Mouse (Mus musculus) limb, embryonic 13.5 days (tissue): ENCODE results near the gene Ppm1b. TPM values are rescaled to one million over a fixed set of nuclear protein-coding genes. Genes with fewer than 3 reads are reported as not detected.
A peak's percentile ranks its signal among the peaks of the same experiment; 100 is the strongest.

Source experiments
- ATAC-seq: fragments of 200-750 bp; cut with Nextera tagmentation; 2 replicates; pipeline ENCODE4 v1.8.0; 2017; ENCODE audit warnings: low read depth, moderate number of reproducible peaks, moderate TSS enrichment; ENCODE audit not compliant: low FRiP score
- H3K27ac ChIP-seq: fragments of 300-500 bp; sonication (generic); 2 replicates; pipeline ENCODE4 v1.5.1; 2015; ENCODE audit warnings: inconsistent platforms, mild to moderate bottlenecking, moderate library complexity
- H3K27me3 ChIP-seq: fragments of 300-500 bp; sonication (generic); 2 replicates; pipeline ENCODE4 v1.6.1; 2015; ENCODE audit warnings: mild to moderate bottlenecking, inconsistent platforms
- H3K36me3 ChIP-seq: fragments of 300-500 bp; sonication (generic); 2 replicates; pipeline ENCODE4 v1.6.1; 2015; ENCODE audit warnings: inconsistent platforms, mild to moderate bottlenecking, moderate library complexity
- H3K4me1 ChIP-seq: fragments of 300-500 bp; sonication (generic); 2 replicates; pipeline ENCODE4 v1.6.1; 2015; ENCODE audit warnings: inconsistent platforms
- H3K4me2 ChIP-seq: fragments of 300-500 bp; sonication (generic); replicated peaks from 2 replicates; pipeline ENCODE4 v1.6.1; 2015; ENCODE audit warnings: inconsistent platforms, mild to moderate bottlenecking, moderate library complexity
- H3K4me3 ChIP-seq: fragments of 300-500 bp; sonication (generic); 2 replicates; pipeline ENCODE4 v1.5.1; 2015; ENCODE audit warnings: moderate library complexity, mild to moderate bottlenecking, inconsistent platforms
- H3K9ac ChIP-seq: fragments of 300-500 bp; sonication (generic); 2 replicates; pipeline ENCODE4 v1.6.1; 2015; ENCODE audit warnings: mild to moderate bottlenecking, inconsistent platforms
- H3K9me3 ChIP-seq: fragments of 300-500 bp; sonication (generic); 2 replicates; pipeline ENCODE4 v1.6.1; 2016; ENCODE audit warnings: inconsistent platforms
- WGBS: fragments of 180-500 bp; shearing (Covaris S2); methylation state at CpG from one replicate; pipeline ENCODE4 v1.1.7; 2015; 5-methylcytosine and 5-hydroxymethylcytosine counted together
- polyA plus RNA-seq: library from polyadenylated mRNA; unstranded; fragments of >200 nt; fragmentation: Nextera tagmentation; extraction: Ambion mirVana; gene quantifications from 2 replicates; pipeline ENCODE4 v1.2.1, GENCODE M21; 2015

Gene Ppm1b
- polyA plus RNA-seq, 1 experiment from 2014 or later = 69.2 TPM

DNA sequence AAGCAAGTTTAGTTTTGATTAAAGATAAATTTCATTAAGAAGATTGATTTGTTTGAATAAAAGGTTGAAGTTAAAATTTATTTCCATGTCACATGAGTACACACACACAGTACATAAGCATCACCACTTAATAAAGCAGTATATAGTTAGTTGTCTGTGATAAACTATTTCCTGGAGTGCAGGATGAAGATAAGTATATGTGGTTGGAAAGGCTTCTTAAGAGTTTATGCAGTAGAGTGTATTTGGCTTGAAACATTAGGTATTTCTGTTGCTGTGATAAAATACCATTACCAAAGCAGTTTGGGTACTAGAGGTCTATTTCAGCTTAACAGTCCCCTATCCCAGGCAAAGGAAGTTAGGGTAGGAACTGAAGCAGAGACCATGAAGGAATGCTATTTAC is 32.0 kb downstream of the Ppm1b start:
- Histone ChIP-seq H3K9ac (no peak overlapping the region), H3K36me3 (0 out of 2 replicates have a peak, but pooled peaks cover 4% of the 10 kb centered on the region), H3K27ac (no peak overlapping the region), H3K27me3 (no peaks in the 10 kb centered on the region), H3K4me3 (no peak overlapping the region), H3K9me3 (no peaks in the 10 kb centered on the region), H3K4me1 (peaks cover 21% of the 10 kb centered on the region), H3K4me2 (no peak overlapping the region)
- ATAC-seq = no peak

DNA sequence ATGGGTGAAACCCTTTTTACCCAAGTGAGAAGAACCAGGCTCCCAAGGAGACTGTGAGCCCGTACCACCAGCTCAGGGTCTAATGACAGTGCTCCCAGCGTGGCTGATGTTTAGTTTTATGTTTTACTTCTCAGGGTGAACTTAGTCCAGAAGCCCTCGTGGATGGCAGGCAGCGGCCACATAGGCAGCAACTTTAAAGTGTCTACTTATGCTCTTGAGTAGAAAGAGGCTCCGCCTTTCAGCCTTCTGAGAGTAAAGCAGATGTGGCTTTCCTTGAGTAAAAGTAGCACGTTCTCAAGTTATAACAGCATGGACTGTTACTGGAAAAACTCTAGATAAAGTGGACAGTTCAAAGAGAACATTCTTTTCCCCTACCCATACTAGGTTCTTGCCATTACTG is 39.3 kb downstream of the Ppm1b start:
- 71% methylated on average over 6 of the region's 6 CpGs for WGBS
- no peak for ATAC-seq
- H3K27ac ChIP-seq = no peak overlapping the region
- no peaks in the 10 kb centered on the region for H3K27me3 ChIP-seq
- no peaks in the 10 kb centered on the region for H3K9me3 ChIP-seq
- H3K9ac ChIP-seq = no peak overlapping the region
- H3K4me1 ChIP-seq = peaks cover 7% of the 10 kb centered on the region; the same call in 1 of the 2 replicates
- H3K4me3 ChIP-seq = no peak overlapping the region
- H3K4me2 ChIP-seq = no peak overlapping the region
- H3K36me3 ChIP-seq = peaks cover 22% of the 10 kb centered on the region; the same call in 1 of the 2 replicates

DNA sequence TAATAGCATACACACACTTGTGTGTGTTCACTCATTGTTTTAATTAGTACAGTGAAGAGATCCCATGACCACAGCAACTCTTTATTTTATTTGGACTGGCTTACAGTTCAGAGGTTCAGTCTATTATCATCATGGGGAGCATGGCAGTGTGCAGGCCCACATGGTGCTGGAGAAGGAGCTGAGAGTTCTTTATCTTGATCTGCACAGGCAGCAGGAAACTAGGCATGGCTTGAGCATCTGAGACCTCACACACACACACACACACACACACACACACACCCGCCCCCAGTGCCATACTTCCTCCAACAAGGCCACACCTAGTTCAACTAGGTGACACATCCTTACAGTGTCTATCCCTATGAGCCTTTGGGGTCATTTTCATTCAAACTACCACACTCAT is 41.1 kb downstream of the Ppm1b start:
- Histone ChIP-seq H3K9me3 (no peaks in the 10 kb centered on the region), H3K27me3 (no peaks in the 10 kb centered on the region), H3K36me3 (peaks cover 22% of the 10 kb centered on the region; the same call in 1 of the 2 replicates), H3K9ac (no peak overlapping the region), H3K4me2 (no peak overlapping the region), H3K27ac (no peak overlapping the region), H3K4me1 (peaks cover 7% of the 10 kb centered on the region; the same call in 1 of the 2 replicates), H3K4me3 (no peak overlapping the region)
- ATAC-seq = no peak
- WGBS = 70% methylated on average over 1 of the region's 1 CpGs

DNA sequence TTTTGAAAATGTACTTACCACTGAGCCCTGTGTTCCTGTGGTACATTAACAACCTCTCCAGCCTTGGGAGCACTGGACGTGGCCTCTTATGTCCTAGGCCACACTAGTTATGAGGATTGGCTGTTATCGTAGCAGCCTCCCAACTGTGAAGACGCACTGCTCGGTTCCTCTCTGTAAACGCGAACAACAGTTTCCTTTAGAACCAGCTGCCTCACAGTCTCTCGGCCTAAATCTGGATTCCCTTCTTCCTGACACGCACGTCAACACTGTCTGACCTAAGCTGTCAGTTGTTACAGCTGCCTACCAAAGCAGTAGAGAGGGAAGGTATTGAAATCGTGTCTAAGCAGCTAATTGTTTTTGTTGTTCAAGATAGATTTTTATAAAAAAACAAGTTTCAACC is 43.1 kb downstream of the Ppm1b start:
- H3K9me3 ChIP-seq = no peaks in the 10 kb centered on the region
- no peaks in the 10 kb centered on the region for H3K27me3 ChIP-seq
- H3K4me2 ChIP-seq = no peak overlapping the region
- WGBS = 91% methylated on average over 10 of the region's 10 CpGs
- no peak overlapping the region for H3K9ac ChIP-seq
- H3K4me1 ChIP-seq = peaks cover 7% of the 10 kb centered on the region; the same call in 1 of the 2 replicates
- peaks cover 31% of the 10 kb centered on the region for H3K36me3 ChIP-seq
- no peak overlapping the region for H3K27ac ChIP-seq
- no peak overlapping the region for H3K4me3 ChIP-seq
- no peak for ATAC-seq

DNA sequence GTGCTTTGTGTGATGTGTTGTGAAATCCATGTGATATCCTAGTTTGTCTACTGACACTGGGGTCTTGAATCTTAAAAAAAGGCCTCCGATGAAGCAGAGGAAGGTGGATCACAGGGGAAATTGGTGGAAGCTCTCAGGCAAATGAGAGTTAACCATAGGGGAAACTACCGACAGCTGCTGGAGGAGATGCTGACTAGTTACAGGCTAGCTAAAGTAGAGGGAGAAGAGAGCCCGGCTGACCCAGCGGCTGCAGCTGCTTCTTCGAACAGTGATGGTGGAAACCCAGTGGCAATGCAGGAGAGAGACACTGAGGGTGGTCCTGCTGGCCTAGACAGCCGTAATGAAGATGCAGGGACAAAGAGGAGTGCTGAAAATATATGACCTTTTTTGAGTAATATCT is 56.9 kb downstream of the Ppm1b start:
- no peak overlapping the region for H3K4me2 ChIP-seq
- H3K27me3 ChIP-seq = no peaks in the 10 kb centered on the region
- 81% methylated on average over 6 of the region's 6 CpGs for WGBS
- peaks cover 21% of the 10 kb centered on the region for H3K36me3 ChIP-seq
- H3K9ac ChIP-seq = no peak overlapping the region
- ATAC-seq = no peak
- H3K4me1 ChIP-seq = no peaks in the 10 kb centered on the region
- H3K27ac ChIP-seq = no peak overlapping the region
- H3K9me3 ChIP-seq = no peaks in the 10 kb centered on the region
- H3K4me3 ChIP-seq = no peak overlapping the region

DNA sequence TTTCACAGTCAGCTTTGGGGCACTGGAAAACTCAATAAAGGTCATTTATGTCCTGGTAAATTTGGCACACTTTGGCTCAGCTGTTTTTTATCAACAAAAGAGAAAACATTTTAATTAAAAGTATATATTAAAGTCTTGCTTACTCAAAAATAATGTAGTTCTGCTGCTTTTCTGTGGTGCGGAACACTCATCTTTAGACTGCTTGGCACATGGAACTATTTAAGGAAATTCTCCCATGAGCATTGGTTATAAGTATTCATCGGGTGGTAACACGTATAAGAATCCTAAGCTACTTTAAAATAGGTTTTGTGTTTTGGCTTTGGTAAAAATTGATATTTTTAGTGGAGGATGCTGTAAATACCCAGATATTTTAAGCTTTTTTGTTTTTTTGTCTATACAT is 58.1 kb downstream of the Ppm1b start:
- no peaks in the 10 kb centered on the region for H3K4me1 ChIP-seq
- H3K4me2 ChIP-seq = no peak overlapping the region
- no peak overlapping the region for H3K9ac ChIP-seq
- peaks cover 20% of the 10 kb centered on the region for H3K36me3 ChIP-seq
- no peak overlapping the region for H3K27ac ChIP-seq
- no peaks in the 10 kb centered on the region for H3K27me3 ChIP-seq
- ATAC-seq = no peak
- no peak overlapping the region for H3K4me3 ChIP-seq
- WGBS = 72% methylated on average over 3 of the region's 3 CpGs
- H3K9me3 ChIP-seq = no peaks in the 10 kb centered on the region

DNA sequence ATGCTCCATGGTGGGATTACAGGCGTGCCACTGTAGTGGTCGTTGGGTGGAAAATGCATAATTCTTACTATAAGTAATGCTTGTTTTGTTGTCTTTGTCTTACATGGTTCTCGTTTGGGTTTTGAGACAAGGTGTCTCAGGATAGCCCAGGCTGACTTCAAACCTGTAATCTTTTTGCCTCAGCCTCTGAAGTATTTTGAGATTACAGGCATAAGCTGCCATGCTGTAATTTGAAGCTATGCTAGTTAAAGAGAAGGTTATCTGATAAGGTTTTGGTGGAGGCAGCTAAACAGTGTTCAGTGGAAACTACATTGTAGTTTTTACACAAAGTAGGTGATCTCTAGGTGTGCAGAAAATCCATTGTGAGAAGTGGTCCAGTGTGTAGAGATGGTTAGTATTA is 61.8 kb downstream of the Ppm1b start:
- ATAC-seq = no peak
- 87% methylated on average over 3 of the region's 3 CpGs for WGBS
- Histone ChIP-seq H3K4me1 (no peaks in the 10 kb centered on the region), H3K4me2 (no peak overlapping the region), H3K9ac (no peak overlapping the region), H3K27me3 (no peaks in the 10 kb centered on the region), H3K36me3 (no peaks in the 10 kb centered on the region), H3K27ac (no peak overlapping the region), H3K4me3 (no peak overlapping the region), H3K9me3 (no peaks in the 10 kb centered on the region)

DNA sequence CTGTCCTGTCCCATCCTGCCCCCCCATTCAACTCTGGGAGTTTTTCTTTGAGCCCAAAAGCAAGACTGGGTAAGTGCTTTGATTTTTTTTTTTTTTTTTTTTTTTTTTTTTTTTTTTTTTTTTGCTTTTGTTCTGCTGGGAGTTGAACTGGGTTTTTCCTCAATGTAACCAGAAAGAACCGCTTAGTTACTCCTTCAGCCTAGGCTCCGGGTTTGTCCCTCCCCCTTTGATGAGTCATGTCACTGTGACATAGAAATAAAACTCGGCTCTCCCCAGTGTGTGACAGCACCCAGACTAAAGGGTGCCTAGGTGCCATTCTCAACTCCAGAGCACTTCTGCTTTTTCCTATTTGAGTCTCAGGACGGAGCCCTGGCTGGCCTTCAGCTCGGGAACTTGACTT is 62.3 kb downstream of the Ppm1b start:
- Histone ChIP-seq H3K27ac (no peak overlapping the region), H3K9me3 (no peaks in the 10 kb centered on the region), H3K36me3 (no peaks in the 10 kb centered on the region), H3K27me3 (no peaks in the 10 kb centered on the region), H3K4me2 (no peak overlapping the region), H3K4me1 (no peaks in the 10 kb centered on the region), H3K4me3 (no peak overlapping the region), H3K9ac (no peak overlapping the region)
- 81% methylated on average over 5 of the region's 5 CpGs for WGBS
- ATAC-seq = no peak

DNA sequence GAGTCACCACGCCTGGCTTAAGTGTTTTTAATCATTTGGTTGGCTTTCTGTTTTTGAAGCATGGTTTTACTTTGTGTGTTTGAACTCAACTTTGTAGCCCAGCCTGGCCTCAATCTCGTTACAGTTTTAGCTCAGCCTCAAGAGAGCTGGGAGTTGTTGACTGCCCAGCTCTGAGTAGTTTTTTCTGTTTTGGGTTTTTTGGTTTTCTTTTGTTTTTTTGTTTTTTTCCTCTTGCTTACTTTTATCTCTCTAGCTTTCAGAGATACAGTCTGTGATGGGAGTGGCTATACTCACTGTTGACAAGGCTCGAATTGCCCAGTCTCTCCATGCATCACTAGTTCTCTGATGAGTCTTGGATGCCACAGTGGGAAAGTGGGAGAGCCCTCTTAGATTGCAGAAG is 63.8 kb downstream of the Ppm1b start:
- H3K4me2 ChIP-seq = no peak overlapping the region
- H3K4me3 ChIP-seq = no peak overlapping the region
- H3K36me3 ChIP-seq = no peaks in the 10 kb centered on the region
- H3K27ac ChIP-seq = no peak overlapping the region
- H3K9ac ChIP-seq = no peak overlapping the region
- 85% methylated on average over 3 of the region's 3 CpGs for WGBS
- no peaks in the 10 kb centered on the region for H3K4me1 ChIP-seq
- no peaks in the 10 kb centered on the region for H3K9me3 ChIP-seq
- no peaks in the 10 kb centered on the region for H3K27me3 ChIP-seq
- no peak for ATAC-seq

DNA sequence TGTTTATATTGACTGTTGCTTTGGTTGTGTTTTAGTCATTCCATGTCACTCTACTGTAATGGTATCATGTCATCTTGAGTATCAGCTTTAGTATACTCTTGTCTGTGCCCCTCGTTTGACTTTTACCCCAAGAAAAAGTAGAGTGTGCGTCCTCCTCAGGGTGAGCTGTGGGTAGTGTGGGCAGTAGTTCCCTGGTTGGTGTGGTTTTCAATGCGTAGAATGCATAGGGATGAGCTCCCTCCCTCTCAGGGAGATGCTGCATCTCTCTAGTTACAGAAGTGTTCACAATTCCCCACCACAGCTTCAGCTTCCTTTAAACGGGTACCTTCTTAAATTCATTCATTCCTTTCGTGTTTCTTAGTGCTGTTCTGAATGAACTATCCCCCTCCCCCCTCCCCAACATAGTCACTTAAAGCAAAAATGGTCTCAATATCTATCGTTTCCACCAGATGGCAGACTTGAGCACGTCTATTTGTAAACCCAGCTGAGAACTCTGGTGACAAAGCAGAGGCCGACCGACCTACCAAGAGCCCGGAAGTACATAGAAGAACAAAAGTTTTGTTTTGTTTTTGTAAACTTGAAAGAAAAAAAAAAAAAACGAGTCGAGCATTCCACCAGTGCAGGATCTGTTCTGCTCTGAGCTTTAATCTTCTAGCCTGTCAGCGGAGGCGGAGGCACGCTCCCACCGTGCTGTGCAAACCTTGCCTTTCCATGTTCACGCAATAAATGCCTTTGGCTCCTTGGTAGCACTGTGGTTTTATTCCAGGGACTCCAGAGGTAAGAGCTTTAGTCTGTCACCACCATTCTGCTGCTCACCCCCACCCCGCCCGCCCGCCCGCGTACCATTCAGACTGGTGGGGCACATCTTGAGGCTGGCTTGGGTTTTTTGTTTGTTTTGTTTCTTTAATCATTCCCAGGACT is 67.0 kb downstream of the Ppm1b start:
- H3K27ac ChIP-seq = no peak overlapping the region
- no peaks in the 10 kb centered on the region for H3K36me3 ChIP-seq
- peak; percentile 57; the same call in 1 of the 2 replicates for ATAC-seq
- no peaks in the 10 kb centered on the region for H3K9me3 ChIP-seq
- H3K9ac ChIP-seq = no peak overlapping the region
- no peak overlapping the region for H3K4me3 ChIP-seq
- H3K27me3 ChIP-seq = no peaks in the 10 kb centered on the region
- no peak overlapping the region for H3K4me2 ChIP-seq
- WGBS = 64% methylated on average over 22 of the region's 22 CpGs
- no peaks in the 10 kb centered on the region for H3K4me1 ChIP-seq

DNA sequence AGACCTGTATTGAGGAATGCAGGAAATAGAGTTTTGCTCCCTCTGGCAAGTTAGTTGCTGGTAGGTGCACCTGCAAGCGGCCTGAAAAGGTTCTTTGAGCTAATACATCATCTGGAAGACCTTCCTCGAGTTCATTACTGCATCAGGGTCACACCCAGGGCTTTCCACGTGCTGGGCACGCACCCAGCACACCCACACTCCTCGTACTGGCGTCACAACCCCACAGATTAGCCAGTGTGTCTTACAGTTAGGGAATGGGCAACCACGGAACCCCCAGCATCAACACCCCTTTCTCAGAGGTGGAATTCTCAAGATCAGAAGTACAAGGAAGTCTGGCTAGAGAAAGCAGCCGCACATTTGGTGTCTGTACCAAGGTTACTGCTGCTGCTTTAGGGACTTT is 67.7 kb downstream of the Ppm1b start:
- Histone ChIP-seq H3K9me3 (no peaks in the 10 kb centered on the region), H3K9ac (no peak overlapping the region), H3K27ac (no peak overlapping the region), H3K4me2 (no peak overlapping the region), H3K27me3 (no peaks in the 10 kb centered on the region), H3K4me3 (no peak overlapping the region), H3K36me3 (no peaks in the 10 kb centered on the region), H3K4me1 (no peaks in the 10 kb centered on the region)
- WGBS = 91% methylated on average over 8 of the region's 8 CpGs
- ATAC-seq = no peak

DNA sequence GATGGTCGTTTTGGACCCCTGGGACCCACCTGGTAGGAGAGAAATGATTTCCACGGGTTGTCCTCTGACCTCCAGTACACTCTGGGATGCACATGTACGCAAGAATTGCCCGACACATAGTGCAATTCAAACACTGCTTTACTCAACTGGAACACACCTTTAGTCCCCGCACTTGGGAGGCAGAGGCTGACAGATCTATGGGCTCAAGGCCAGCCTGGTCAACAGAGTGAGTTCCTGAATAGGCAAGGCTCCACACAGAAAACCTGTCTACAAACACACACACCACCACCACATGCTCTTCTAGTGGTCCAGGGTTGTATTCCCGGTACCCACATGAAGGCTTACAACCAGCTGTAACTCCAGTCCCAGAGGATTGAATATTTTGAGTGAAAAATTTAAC is 68.6 kb downstream of the Ppm1b start:
- no peak for ATAC-seq
- WGBS = 94% methylated on average over 6 of the region's 6 CpGs
- no peaks in the 10 kb centered on the region for H3K27me3 ChIP-seq
- H3K27ac ChIP-seq = no peak overlapping the region
- H3K36me3 ChIP-seq = no peaks in the 10 kb centered on the region
- no peak overlapping the region for H3K4me2 ChIP-seq
- no peak overlapping the region for H3K9ac ChIP-seq
- H3K4me1 ChIP-seq = no peaks in the 10 kb centered on the region
- H3K4me3 ChIP-seq = no peak overlapping the region
- H3K9me3 ChIP-seq = no peaks in the 10 kb centered on the region

DNA sequence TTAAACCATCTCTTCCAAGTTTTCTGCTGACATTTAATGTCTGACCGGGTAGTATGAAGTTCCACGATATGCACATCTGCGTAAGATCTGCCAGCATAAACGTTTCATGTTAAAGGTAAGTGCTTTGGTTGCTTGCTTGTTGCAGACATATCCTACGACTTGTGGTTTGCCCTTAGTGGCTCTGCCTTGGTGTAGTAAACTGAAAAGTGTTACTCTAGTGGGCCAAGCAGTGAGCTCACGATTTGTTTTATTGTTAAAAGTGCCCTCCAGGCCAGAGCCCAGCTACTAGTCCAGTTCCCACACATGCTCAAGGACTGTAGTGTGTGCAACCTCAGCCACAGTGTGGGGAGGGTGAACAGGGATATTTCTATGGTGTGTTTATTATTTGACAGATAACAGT is 69.9 kb downstream of the Ppm1b start:
- no peak overlapping the region for H3K27ac ChIP-seq
- no peak overlapping the region for H3K9ac ChIP-seq
- H3K4me2 ChIP-seq = no peak overlapping the region
- no peak overlapping the region for H3K4me3 ChIP-seq
- ATAC-seq = no peak
- WGBS = 90% methylated on average over 6 of the region's 6 CpGs
- no peaks in the 10 kb centered on the region for H3K9me3 ChIP-seq
- H3K27me3 ChIP-seq = no peaks in the 10 kb centered on the region
- H3K36me3 ChIP-seq = no peaks in the 10 kb centered on the region
- H3K4me1 ChIP-seq = no peaks in the 10 kb centered on the region
